Mouse (Mus musculus) liver, adult 2 months (tissue): ENCODE measurements at regions not wholly inside any gene's neighbourhood (a gene's known extent, or its start where the extent isn't known, plus 50 kb on each side); places are given as distances from the start of the nearest gene placed in this dataset.

Experiments
- CTCF ChIP-seq: fragments of 200-500 bp; IDR thresholded peaks from 2 replicates; pipeline ENCODE4 v1.5.1; 2011; ENCODE audit warnings: low read depth, low read length, control low read depth
- POLR2A ChIP-seq: fragments of 200-500 bp; IDR thresholded peaks from 2 replicates; pipeline ENCODE4 v1.6.1; 2011; ENCODE audit warnings: low read length, control low read depth; ENCODE audit not compliant: insufficient read depth; ENCODE audit errors: extremely low read depth

DNA sequence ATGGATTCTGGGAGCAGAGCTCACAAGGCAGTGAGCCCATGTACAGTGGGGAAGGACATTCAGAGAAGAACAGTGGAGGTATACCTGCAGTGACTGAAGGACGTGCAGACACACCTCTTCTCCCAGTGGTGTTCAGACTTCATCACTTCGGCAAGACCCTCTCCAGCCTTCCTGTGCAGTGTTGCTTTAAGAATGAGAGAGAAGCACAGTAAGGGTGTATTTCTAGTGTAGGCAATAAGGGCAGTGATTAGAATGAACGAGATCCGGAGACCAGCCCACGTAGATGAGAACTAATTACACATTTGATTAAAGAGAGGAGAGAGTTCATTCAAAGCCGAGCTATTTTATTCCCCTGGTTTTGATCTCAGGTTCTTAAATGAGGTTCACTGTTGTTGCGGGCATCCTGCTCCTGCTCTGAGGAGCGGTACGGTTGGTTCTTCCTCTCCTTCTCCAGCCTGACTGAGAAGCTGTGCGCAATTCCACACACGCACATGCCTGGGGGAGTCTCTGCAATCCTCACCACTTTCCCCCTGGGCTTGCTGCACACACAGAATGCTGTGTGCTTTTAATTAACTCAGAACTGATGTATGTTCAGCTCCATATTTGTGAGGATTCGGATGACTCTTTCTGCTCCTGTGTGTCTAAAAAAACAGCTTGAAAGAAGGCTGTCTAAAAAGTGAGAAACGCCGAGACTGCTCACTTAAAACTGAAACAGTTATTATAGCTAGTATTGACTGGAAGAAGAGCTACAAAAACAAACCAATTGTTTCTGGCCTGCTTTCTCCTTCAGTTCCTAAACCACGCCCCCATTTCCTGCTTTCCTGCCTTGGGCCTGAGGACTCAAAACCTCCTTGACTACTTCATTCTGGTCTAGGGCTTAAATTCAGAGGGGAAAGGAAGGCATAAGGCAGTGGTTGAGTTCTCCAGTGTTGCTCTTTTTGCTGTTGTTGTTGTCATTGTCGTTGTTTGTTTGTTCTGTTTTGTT lies 114.2 kb upstream of the Fhl2 start:
- TF ChIP-seq CTCF: no peak
- TF ChIP-seq POLR2A: no peak
